Mouse (Mus musculus) layer of hippocampus, postnatal 36 days (tissue): ENCODE results near the gene Cdk15. TPM values are rescaled to one million over a fixed set of nuclear protein-coding genes. Genes with fewer than 3 reads are reported as not detected.

Experiments
- DNase-seq, 2 experiments: peaks; one replicate each; pipeline ENCODE4 v3.0.0; 2022
- total RNA-seq, 2 experiments: library from RNA; stranded (reverse); gene quantifications; 2 replicates each; pipeline ENCODE4 v1.2.3; 2021

Cdk15 gene
- total RNA-seq, 2 experiments from 2014 or later: 0.91 TPM; not detected in 1

GRCm38 (mm10) chr1:59332737-59333385 lies 76.2 kb downstream of the Cdk15 start:
- no peak for DNase-seq

GRCm38 (mm10) chr1:59333386-59333759 lies 76.7 kb downstream of the Cdk15 start:
- DNase-seq: no peak

- no peak for DNase-seq
Observed at GRCm38 (mm10) chr1:59333860-59334561, 77.3 kb downstream of the Cdk15 start.

- DNase-seq: no peak
Observed at GRCm38 (mm10) chr1:59334562-59334890, 77.8 kb downstream of the Cdk15 start.

- no peak for DNase-seq
Observed at GRCm38 (mm10) chr1:59336256-59336655, 79.5 kb downstream of the Cdk15 start.

- no peak for DNase-seq
Observed at GRCm38 (mm10) chr1:59340814-59341588, 84.3 kb downstream of the Cdk15 start.

GRCm38 (mm10) chr1:59341697-59342096 lies 85.0 kb downstream of the Cdk15 start:
- DNase-seq: no peak

- DNase-seq: no peak
Observed at GRCm38 (mm10) chr1:59342146-59342545, 85.4 kb downstream of the Cdk15 start.

- DNase-seq: no peak
Observed at GRCm38 (mm10) chr1:59352706-59353105, 96.0 kb downstream of the Cdk15 start.

GRCm38 (mm10) chr1:59355440-59355839 lies 98.7 kb downstream of the Cdk15 start:
- no peak for DNase-seq

- no peak for DNase-seq
Observed at GRCm38 (mm10) chr1:59359136-59359535, 102.4 kb downstream of the Cdk15 start.

- DNase-seq: no peak
Observed at GRCm38 (mm10) chr1:59360834-59361233, 104.1 kb downstream of the Cdk15 start.

- no peak for DNase-seq
Observed at GRCm38 (mm10) chr1:59361460-59361859, 104.8 kb downstream of the Cdk15 start.

- no peak for DNase-seq
Observed at GRCm38 (mm10) chr1:59361966-59362365, 105.3 kb downstream of the Cdk15 start.

GRCm38 (mm10) chr1:59364463-59365040 lies 107.8 kb downstream of the Cdk15 start:
- DNase-seq: no peak

GRCm38 (mm10) chr1:59367928-59368648 lies 111.4 kb downstream of the Cdk15 start:
- no peak for DNase-seq

GRCm38 (mm10) chr1:59368649-59369319 lies 112.1 kb downstream of the Cdk15 start:
- no peak for DNase-seq

- DNase-seq: no peak
Observed at GRCm38 (mm10) chr1:59369320-59369685, 112.6 kb downstream of the Cdk15 start.

GRCm38 (mm10) chr1:59370355-59370950 lies 113.7 kb downstream of the Cdk15 start:
- no peak for DNase-seq

GRCm38 (mm10) chr1:59376021-59376548 lies 119.4 kb downstream of the Cdk15 start:
- DNase-seq: no peak

- DNase-seq: no peak
Observed at GRCm38 (mm10) chr1:59376557-59376956, 119.9 kb downstream of the Cdk15 start.
